Mouse (Mus musculus) spleen, adult 2 months (tissue): ENCODE results near the gene Grik3.

Experiments
- CTCF ChIP-seq: fragments of 200-500 bp; IDR thresholded peaks from 2 replicates; pipeline ENCODE4 v1.5.1; 2011; ENCODE audit warnings: mild to moderate bottlenecking, inconsistent platforms; ENCODE audit not compliant: insufficient read depth, insufficient read length, insufficient replicate concordance; ENCODE audit errors: extremely low read depth
- POLR2A ChIP-seq: fragments of 200-500 bp; IDR thresholded peaks from 2 replicates; pipeline ENCODE4 v1.6.1; 2011; ENCODE audit warnings: low read depth, low read length, inconsistent platforms

DNA sequence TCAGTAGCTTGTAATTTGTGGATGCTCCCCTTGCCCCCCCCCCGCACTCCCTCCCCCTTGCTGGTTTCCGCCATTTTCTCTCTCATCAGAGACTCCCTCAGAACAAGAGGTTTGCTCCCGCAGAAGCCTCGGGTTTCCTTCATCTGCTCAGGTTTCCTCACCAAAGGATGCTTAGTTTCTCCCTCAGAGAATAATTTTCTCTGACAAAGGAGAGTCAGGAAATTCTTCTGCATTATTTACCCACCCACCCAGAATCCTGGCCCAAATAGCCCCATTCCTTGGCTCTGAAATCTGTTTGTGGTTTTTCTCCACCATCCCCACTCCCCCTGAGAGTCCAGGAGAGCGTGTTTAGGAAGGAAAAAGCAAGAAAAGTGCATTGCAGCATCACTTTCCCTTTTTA, 89.8 kb downstream of the Grik3 start:
- no peak for TF ChIP-seq CTCF
- TF ChIP-seq POLR2A, result no peak
